Mouse (Mus musculus) brain, embryonic 14.5 days (tissue): ENCODE data around the gene Heatr4.

ENCODE experiments used
- CTCF ChIP-seq: fragments of 200-500 bp; IDR thresholded peaks from 2 replicates; pipeline ENCODE4 v1.5.1; 2012; ENCODE audit warnings: inconsistent platforms, mild to moderate bottlenecking, moderate library complexity, borderline replicate concordance; ENCODE audit not compliant: insufficient read depth, insufficient read length; ENCODE audit errors: extremely low read depth
- POLR2A ChIP-seq: fragments of 200-500 bp; IDR thresholded peaks from 2 replicates; pipeline ENCODE4 v1.6.1; 2012; ENCODE audit warnings: mild to moderate bottlenecking, inconsistent platforms, borderline replicate concordance; ENCODE audit not compliant: poor library complexity, insufficient read depth, insufficient read length, severe bottlenecking; ENCODE audit errors: extremely low read depth

DNA sequence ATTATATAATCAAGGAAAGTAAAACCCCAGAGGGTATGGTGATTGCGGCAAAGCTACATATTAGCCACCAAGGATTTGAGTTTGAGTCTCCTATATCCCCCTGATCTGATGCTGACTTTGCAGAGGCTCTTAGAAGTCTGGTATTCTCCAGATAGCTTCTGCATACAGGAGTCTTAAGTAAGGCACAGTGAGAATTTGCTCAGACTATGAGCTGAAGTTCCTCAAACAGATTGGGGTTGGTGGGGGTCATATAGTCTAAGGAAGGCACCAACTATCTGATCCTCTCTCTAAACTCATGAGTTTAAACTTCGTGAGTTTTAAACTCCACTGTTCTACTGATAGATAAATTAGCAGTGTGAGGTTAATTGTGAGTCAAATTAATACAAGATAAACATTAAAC lies 45.3 kb downstream of the Heatr4 start:
- TF ChIP-seq POLR2A, result no peak
- no peak for TF ChIP-seq CTCF
